Mouse (Mus musculus) embryonic facial prominence, embryonic 13.5 days (tissue): ENCODE results near the gene Glce. TPM values are rescaled to one million over a fixed set of nuclear protein-coding genes. Genes with fewer than 3 reads are reported as not detected.
A peak's percentile ranks its signal among the peaks of the same experiment; 100 is the strongest.

ENCODE experiments used
- ATAC-seq: fragments of 200-750 bp; cut with Nextera tagmentation; 2 replicates; pipeline ENCODE4 v1.8.0; 2017; ENCODE audit warnings: low read depth; ENCODE audit not compliant: insufficient number of reproducible peaks, insufficient read depth, low FRiP score, low TSS enrichment
- H3K27ac ChIP-seq: fragments of 300-500 bp; sonication (generic); 2 replicates; pipeline ENCODE4 v1.5.1; 2015; ENCODE audit warnings: moderate library complexity, mild to moderate bottlenecking, inconsistent platforms
- H3K27me3 ChIP-seq: fragments of 300-500 bp; sonication (generic); 2 replicates; pipeline ENCODE4 v1.6.1; 2015; ENCODE audit warnings: mild to moderate bottlenecking, inconsistent platforms
- H3K36me3 ChIP-seq: fragments of 300-500 bp; sonication (generic); 2 replicates; pipeline ENCODE4 v1.6.1; 2015; ENCODE audit warnings: mild to moderate bottlenecking, inconsistent platforms
- H3K4me1 ChIP-seq: fragments of 300-500 bp; sonication (generic); 2 replicates; pipeline ENCODE4 v1.6.1; 2015; ENCODE audit warnings: inconsistent platforms
- H3K4me2 ChIP-seq: fragments of 300-500 bp; sonication (generic); 2 replicates; pipeline ENCODE4 v1.6.1; 2015; ENCODE audit warnings: moderate library complexity, mild to moderate bottlenecking, inconsistent platforms
- H3K4me3 ChIP-seq: fragments of 300-500 bp; sonication (generic); 2 replicates; pipeline ENCODE4 v1.5.1; 2015; ENCODE audit warnings: mild to moderate bottlenecking, inconsistent platforms
- H3K9ac ChIP-seq: fragments of 300-500 bp; sonication (generic); 2 replicates; pipeline ENCODE4 v1.6.1; 2015; ENCODE audit warnings: mild to moderate bottlenecking, inconsistent platforms
- H3K9me3 ChIP-seq: fragments of 300-500 bp; sonication (generic); 2 replicates; pipeline ENCODE4 v1.6.1; 2016; ENCODE audit warnings: inconsistent platforms
- WGBS: fragments of 180-500 bp; shearing (Covaris S2); methylation state at CpG from one replicate; pipeline ENCODE4 v1.1.7; 2015; ENCODE audit warnings: mixed read lengths; 5-methylcytosine and 5-hydroxymethylcytosine counted together
- polyA plus RNA-seq: library from polyadenylated mRNA; unstranded; fragments of >200 nt; fragmentation: Nextera tagmentation; extraction: Ambion mirVana; gene quantifications from 2 replicates; pipeline ENCODE4 v1.2.1, GENCODE M21; 2015

The Glce gene
- polyA plus RNA-seq, 1 experiment from 2014 or later, result 42.5 TPM

DNA sequence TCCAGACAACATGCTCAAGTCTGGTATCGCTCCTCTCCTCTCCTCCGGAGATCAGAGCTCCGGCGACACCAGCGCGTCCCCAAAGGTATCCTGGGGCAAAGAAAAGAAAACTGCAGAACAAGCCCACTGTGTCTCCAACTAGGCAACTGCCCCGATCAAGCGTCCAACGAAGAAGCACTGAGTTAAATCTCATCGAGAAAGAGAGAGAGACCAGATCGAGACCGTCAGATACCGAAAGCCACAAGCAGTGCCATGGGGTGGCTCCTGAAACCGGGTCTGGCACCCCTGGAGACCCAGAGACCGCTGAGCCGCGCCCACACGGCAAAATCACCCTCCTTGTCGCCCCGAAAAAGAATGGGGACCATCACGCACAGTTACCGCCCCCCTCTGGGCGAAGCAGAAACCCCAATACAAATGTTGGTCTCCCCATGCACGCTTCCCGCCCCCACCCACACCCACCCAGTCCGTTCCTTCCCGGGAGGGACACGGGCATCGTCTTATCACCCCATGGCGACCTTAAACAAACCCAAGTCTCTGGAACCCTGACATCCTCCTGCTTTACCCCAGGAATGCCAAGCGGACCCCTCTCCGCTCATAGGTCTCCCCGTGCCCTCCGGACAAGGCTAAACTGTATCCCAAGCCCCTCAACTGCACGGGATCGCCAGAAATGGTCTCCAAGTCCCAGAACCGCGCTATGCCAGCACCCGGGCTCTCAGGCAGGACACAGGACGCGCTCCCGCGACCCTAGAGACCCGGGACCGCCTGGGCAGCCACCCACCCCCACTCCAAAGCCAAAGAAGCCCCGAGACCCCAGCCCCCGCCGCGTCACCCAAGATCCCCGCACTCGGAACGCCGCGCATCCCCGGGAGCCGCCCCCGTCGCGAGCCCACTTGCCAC, 656 bp downstream of the Glce start:
- Histone ChIP-seq H3K4me3 (peak overlapping the region; percentile 76), H3K27me3 (no peaks in the 10 kb centered on the region; the same call in 1 of the 2 replicates), H3K27ac (peak overlapping the region; percentile 95), H3K9ac (peak overlapping the region; percentile 95), H3K36me3 (no peaks in the 10 kb centered on the region), H3K9me3 (no peaks in the 10 kb centered on the region), H3K4me1 (peaks cover 23% of the 10 kb centered on the region), H3K4me2 (peak overlapping the region; percentile 85)
- ATAC-seq, result peak; percentile 5; the same call in 1 of the 2 replicates
- WGBS, result under 1% methylated on average over 59 of the region's 59 CpGs

DNA sequence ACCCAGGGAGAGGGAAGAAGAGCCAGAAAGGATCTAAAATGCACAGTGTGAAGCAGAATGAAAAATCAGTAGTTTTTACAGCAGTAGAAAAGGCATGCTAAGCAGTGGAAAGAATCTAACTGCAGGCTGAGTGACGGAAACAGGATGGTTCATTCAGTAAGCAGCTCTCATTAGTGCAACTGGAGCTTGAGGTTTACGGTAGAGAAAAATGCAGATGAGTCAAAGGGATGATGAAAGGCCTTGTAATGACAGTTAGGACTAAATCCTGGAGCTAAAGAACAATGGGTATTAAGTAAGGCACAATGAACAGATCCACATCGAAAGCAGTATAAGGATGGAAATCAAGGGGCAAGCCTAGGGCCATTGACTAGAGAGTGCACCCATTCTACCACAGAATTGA, 3.7 kb downstream of the Glce start:
- Histone ChIP-seq H3K27me3 (no peaks in the 10 kb centered on the region), H3K4me1 (peaks cover 22% of the 10 kb centered on the region), H3K4me3 (no peak overlapping the region), H3K36me3 (no peaks in the 10 kb centered on the region), H3K4me2 (no peak overlapping the region), H3K9me3 (no peaks in the 10 kb centered on the region), H3K9ac (no peak overlapping the region), H3K27ac (no peak overlapping the region)
- no peak for ATAC-seq
- 29% methylated on average over 3 of the region's 3 CpGs for WGBS

- H3K9ac ChIP-seq, result no peak overlapping the region
- H3K9me3 ChIP-seq, result no peaks in the 10 kb centered on the region
- H3K27me3 ChIP-seq, result no peaks in the 10 kb centered on the region
- H3K27ac ChIP-seq, result no peak overlapping the region
- no peak for ATAC-seq
- peaks cover 9% of the 10 kb centered on the region; the same call in 1 of the 2 replicates for H3K4me1 ChIP-seq
- 78% methylated on average over 3 of the region's 3 CpGs for WGBS
- H3K4me3 ChIP-seq, result no peak overlapping the region
- H3K36me3 ChIP-seq, result no peaks in the 10 kb centered on the region
- H3K4me2 ChIP-seq, result no peak overlapping the region
These were observed 6.6 kb downstream of the Glce start for GRCm38 (mm10) chr9:62115826-62116225.

- no peaks in the 10 kb centered on the region for H3K36me3 ChIP-seq
- H3K9ac ChIP-seq, result no peak overlapping the region
- peaks cover 4% of the 10 kb centered on the region for H3K4me1 ChIP-seq
- no peaks in the 10 kb centered on the region for H3K9me3 ChIP-seq
- H3K4me2 ChIP-seq, result no peak overlapping the region
- no peak overlapping the region for H3K27ac ChIP-seq
- no peak for ATAC-seq
- H3K4me3 ChIP-seq, result no peak overlapping the region
- 63% methylated on average over 1 of the region's 1 CpGs for WGBS
- no peaks in the 10 kb centered on the region for H3K27me3 ChIP-seq
These were observed 25.9 kb downstream of the Glce start for GRCm38 (mm10) chr9:62096603-62097002.

DNA sequence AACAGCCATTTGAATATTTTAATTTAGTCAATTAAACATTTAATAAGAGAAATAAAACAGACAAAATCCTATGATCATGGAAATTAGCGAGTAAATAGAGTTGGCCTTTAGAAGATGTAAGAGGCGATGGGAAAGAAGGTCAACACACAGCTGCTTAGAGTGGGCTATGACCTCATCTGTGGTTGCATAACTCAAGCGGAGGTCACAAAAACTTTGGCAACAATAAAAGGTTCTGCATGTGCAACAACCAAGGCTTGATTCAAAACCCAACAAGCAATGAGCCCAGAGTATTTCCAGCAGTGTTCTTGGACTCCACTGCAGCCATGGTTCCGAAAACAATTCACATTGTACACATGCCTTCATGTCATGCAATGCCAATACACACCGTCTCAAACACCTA, 30.9 kb downstream of the Glce start:
- Histone ChIP-seq H3K36me3 (no peaks in the 10 kb centered on the region), H3K4me1 (peaks cover 4% of the 10 kb centered on the region), H3K4me3 (no peak overlapping the region), H3K4me2 (no peak overlapping the region), H3K9ac (no peak overlapping the region), H3K27me3 (no peaks in the 10 kb centered on the region), H3K27ac (no peak overlapping the region), H3K9me3 (no peaks in the 10 kb centered on the region)
- WGBS, result 89% methylated on average over 5 of the region's 5 CpGs
- ATAC-seq, result no peak

GRCm38 (mm10) chr9:62085548-62085947, 36.9 kb downstream of the Glce start:
- H3K27ac ChIP-seq, result no peak overlapping the region
- no peaks in the 10 kb centered on the region for H3K27me3 ChIP-seq
- H3K4me3 ChIP-seq, result no peak overlapping the region
- WGBS, result 96% methylated on average over 2 of the region's 2 CpGs
- ATAC-seq, result no peak
- H3K36me3 ChIP-seq, result peaks cover 11% of the 10 kb centered on the region
- H3K9me3 ChIP-seq, result no peaks in the 10 kb centered on the region
- peaks cover 3% of the 10 kb centered on the region; the same call in 1 of the 2 replicates for H3K4me1 ChIP-seq
- no peak overlapping the region for H3K9ac ChIP-seq
- H3K4me2 ChIP-seq, result no peak overlapping the region

GRCm38 (mm10) chr9:62084896-62085295, 37.6 kb downstream of the Glce start:
- ATAC-seq, result no peak
- Histone ChIP-seq H3K9ac (no peak overlapping the region), H3K4me3 (no peak overlapping the region), H3K9me3 (no peaks in the 10 kb centered on the region), H3K36me3 (peaks cover 11% of the 10 kb centered on the region), H3K27me3 (no peaks in the 10 kb centered on the region), H3K4me1 (peaks cover 3% of the 10 kb centered on the region; the same call in 1 of the 2 replicates), H3K4me2 (no peak overlapping the region), H3K27ac (no peak overlapping the region)
- 95% methylated on average over 4 of the region's 4 CpGs for WGBS

DNA sequence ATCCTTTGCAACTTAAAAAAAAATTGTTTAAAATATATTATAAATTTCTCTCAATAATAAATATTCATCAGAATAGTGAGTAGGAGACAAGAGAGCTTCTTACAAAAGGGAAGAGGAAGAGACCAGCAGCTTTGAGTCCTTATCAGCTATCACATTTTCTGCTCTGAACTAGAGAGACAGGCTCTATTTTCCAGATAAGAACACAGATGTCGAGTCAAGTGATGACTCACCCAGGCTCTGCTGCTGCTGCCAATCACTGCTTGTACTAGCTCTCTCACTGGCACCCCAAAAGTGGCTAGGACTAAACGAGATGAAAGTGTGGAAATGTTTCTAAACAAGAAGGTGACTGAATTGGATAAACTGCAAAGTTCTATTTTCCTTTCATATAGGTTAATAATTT, 39.5 kb downstream of the Glce start:
- no peak for ATAC-seq
- H3K9me3 ChIP-seq, result no peaks in the 10 kb centered on the region

GRCm38 (mm10) chr9:62081542-62081941, 40.9 kb downstream of the Glce start:
- ATAC-seq, result no peak
- Histone ChIP-seq H3K4me2 (no peak overlapping the region), H3K27ac (no peak overlapping the region), H3K4me1 (peaks cover 3% of the 10 kb centered on the region; the same call in 1 of the 2 replicates), H3K9me3 (no peaks in the 10 kb centered on the region), H3K9ac (no peak overlapping the region), H3K36me3 (peaks cover 11% of the 10 kb centered on the region), H3K4me3 (no peak overlapping the region), H3K27me3 (no peaks in the 10 kb centered on the region)
- 62% methylated on average over 3 of the region's 3 CpGs for WGBS

More for the DNA sequence above, 39.5 kb downstream of the Glce start:
- no peak overlapping the region for H3K27ac ChIP-seq
- no peak overlapping the region for H3K9ac ChIP-seq
- WGBS, result 59% methylated on average over 2 of the region's 2 CpGs
- H3K4me3 ChIP-seq, result no peak overlapping the region
- H3K36me3 ChIP-seq, result peaks cover 11% of the 10 kb centered on the region
- H3K27me3 ChIP-seq, result no peaks in the 10 kb centered on the region
- H3K4me2 ChIP-seq, result no peak overlapping the region
- H3K4me1 ChIP-seq, result peaks cover 3% of the 10 kb centered on the region; the same call in 1 of the 2 replicates

- H3K4me3 ChIP-seq, result no peak overlapping the region
- ATAC-seq, result no peak
- H3K27ac ChIP-seq, result no peak overlapping the region
- no peak overlapping the region for H3K4me2 ChIP-seq
- peaks cover 7% of the 10 kb centered on the region for H3K36me3 ChIP-seq
- H3K27me3 ChIP-seq, result no peaks in the 10 kb centered on the region
- H3K4me1 ChIP-seq, result peaks cover 3% of the 10 kb centered on the region; the same call in 1 of the 2 replicates
- H3K9ac ChIP-seq, result no peak overlapping the region
- H3K9me3 ChIP-seq, result no peaks in the 10 kb centered on the region
These were observed 42.3 kb downstream of the Glce start for GRCm38 (mm10) chr9:62080028-62080760.

- Histone ChIP-seq H3K4me3 (no peak overlapping the region), H3K27me3 (no peaks in the 10 kb centered on the region), H3K27ac (no peak overlapping the region), H3K36me3 (peaks cover 13% of the 10 kb centered on the region), H3K9me3 (no peaks in the 10 kb centered on the region), H3K4me1 (no peaks in the 10 kb centered on the region), H3K9ac (no peak overlapping the region), H3K4me2 (no peak overlapping the region)
- WGBS, result 89% methylated on average over 3 of the region's 3 CpGs
- no peak for ATAC-seq
These were observed 60.2 kb downstream of the Glce start for GRCm38 (mm10) chr9:62062234-62062633.
